In the genomic region with DNA sequence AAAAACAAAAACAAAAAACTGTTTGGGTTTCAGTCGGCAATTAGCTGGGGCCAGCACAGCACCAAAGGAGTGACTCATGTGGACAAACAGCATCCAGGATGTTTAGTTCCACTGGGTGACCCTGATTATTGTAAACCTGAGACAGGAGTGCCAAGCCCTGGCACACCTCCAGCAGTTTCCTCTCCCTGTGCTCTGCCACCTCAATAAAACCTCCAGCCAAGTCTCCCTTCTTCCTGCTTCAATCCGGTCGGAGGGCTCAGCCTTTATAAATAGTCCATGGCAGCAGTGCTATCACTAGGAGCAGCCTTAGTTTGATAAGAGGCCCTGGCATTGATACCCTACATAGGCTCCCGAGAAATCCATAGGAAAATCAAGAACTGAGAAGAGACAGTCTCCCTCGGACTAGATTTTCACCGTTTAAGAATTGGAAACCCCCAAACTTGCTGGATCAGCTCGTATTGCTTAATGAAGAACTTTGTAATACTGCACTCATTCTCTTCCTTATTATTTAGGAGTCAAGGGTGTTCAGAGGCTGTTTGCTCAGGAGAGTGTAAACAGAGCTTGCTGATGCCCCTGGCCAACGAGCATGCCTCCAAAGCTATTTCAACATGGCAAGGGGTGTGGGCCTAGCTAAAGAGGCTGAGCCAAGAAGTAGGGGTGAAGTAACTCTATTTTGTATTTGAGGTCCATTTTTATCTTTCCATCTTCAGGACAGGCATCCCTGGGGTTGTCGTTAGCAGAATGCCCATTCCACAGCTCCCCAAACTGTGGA, we compare ENCODE assay signal across 10 mouse cellular contexts. TPM values are rescaled to one million over a fixed set of nuclear protein-coding genes. Genes with fewer than 3 reads are reported as not detected.
DNase-seq lines count a peak whose midpoint lies in the region; TF ChIP-seq lines count a peak whose summit lies in the region.
"Had no signal": no experiment of that assay in that cellular context is flagged by ENCODE, and none has a peak within 500 bp of the region (broad histone marks: within the 10 kb centered on the region; RNA-seq: fewer than 3 reads in every experiment).

No protein-coding gene starts in this region.

- no peak overlapping the region for H3K4me3 ChIP-seq in layer of hippocampus, adult 2 months
- H3K4me3 ChIP-seq in left cerebral cortex, adult 2 months, result no peak overlapping the region

- H3K27ac ChIP-seq in layer of hippocampus, adult 2 months, result no peak overlapping the region
- no peak overlapping the region for H3K27ac ChIP-seq in left cerebral cortex, adult 2 months
- H3K27ac ChIP-seq: hindbrain, embryonic 14.5 days had no signal

- no peak for TF ChIP-seq POLR2A in brain, embryonic 14.5 days (IDR thresholded peaks at IDR 0.05; ENCODE audit: borderline replicate concordance, extremely low read depth, insufficient read depth, insufficient read length, poor library complexity, severe bottlenecking)

- no peak for TF ChIP-seq CTCF in brain, embryonic 14.5 days (IDR thresholded peaks at IDR 0.05; ENCODE audit: borderline replicate concordance, extremely low read depth, insufficient read depth, insufficient read length)
- TF ChIP-seq CTCF in layer of hippocampus, adult 2 months (conservative IDR thresholded peaks at IDR 0.05), result no peak
- no peak for TF ChIP-seq CTCF in left cerebral cortex, adult 2 months (IDR thresholded peaks at IDR 0.05)

- DNase-seq in left cerebral cortex, postnatal 4 days, result peak; percentile 29
- no peak for DNase-seq in left cerebral cortex, adult 9 months (ENCODE audit: low spot score in 2 of 2)
- DNase-seq in brain, embryonic 14.5 days (ENCODE audit: low read depth), result peak; percentile 42
- peak; percentile 41 to 51 for DNase-seq in kidney, adult 8-10 months
- peak; percentile 61 for DNase-seq in ovary, postnatal 36 days (ENCODE audit: low spot score)
- DNase-seq in layer of hippocampus, adult 2 months (ENCODE audit: low spot score in 2 of 2), result no peak
- no peak for DNase-seq in left cerebral cortex, adult 8-10 months (ENCODE audit: low spot score in 2 of 2)
- no peak for DNase-seq in left cerebral cortex, adult 2 months (ENCODE audit: extremely low spot score in 1 of 2, low spot score in 2 of 2)

- intact Hi-C loops in left cerebral cortex, postnatal 4 days (cut with DNase I), result no loop called here
- intact Hi-C loops in left cerebral cortex, adult 2 months (cut with DNase I), result no loop called here

RNA-seq across cellular contexts. Expression of a gene that starts 0.7 kb away (rescaled TPM):
- 1 to 10 TPM; 2.4 to 2.7 TPM for total RNA-seq in left cerebral cortex, postnatal 4 days (2021)
- 2.1 and 2.4 TPM in 2 replicates for polyA plus RNA-seq in brain, embryonic 14.5 days (2012; rRNA removed)
- total RNA-seq in layer of hippocampus, adult 2 months (2021), result 1 to 10 TPM; 1.5 TPM
- total RNA-seq in left cerebral cortex, adult 8-10 months (2022), result 1 to 10 TPM; 2.2 to 3.5 (median 2.7) TPM
- total RNA-seq in left cerebral cortex, adult 2 months (2021), result 1 to 10 TPM; 2.4 to 2.5 TPM
- polyA plus RNA-seq: embryonic facial prominence, embryonic 11.5 days had no signal

RNA-seq across cellular contexts. Expression of a gene that starts 3.0 kb away (rescaled TPM):
- total RNA-seq in left cerebral cortex, postnatal 4 days (2021), result 10 to 100 TPM; 17.6 to 20.1 TPM
- 7.2 and 9.2 TPM in 2 replicates for polyA plus RNA-seq in brain, embryonic 14.5 days (2012; rRNA removed)
- 10 to 100 TPM; 24.8 to 28.8 TPM for total RNA-seq in layer of hippocampus, adult 2 months (2021)
- 10 to 100 TPM; 29.3 to 41.9 (median 35.1) TPM for total RNA-seq in left cerebral cortex, adult 8-10 months (2022)
- total RNA-seq in left cerebral cortex, adult 2 months (2021), result 10 to 100 TPM; 33.5 to 35.2 TPM

RNA-seq across cellular contexts. Expression of a gene that starts 29.0 kb away (rescaled TPM):
- 10 to 100 TPM; 45.4 to 46.1 TPM for total RNA-seq in left cerebral cortex, postnatal 4 days (2021)
- 9.1 and 18.1 TPM in 2 replicates for polyA plus RNA-seq in brain, embryonic 14.5 days (2012; rRNA removed)
- total RNA-seq in layer of hippocampus, adult 2 months (2021), result 10 to 100 TPM; 55.6 to 56.2 TPM
- 10 to 100 TPM; 46.4 to 52.3 (median 48.7) TPM for total RNA-seq in left cerebral cortex, adult 8-10 months (2022)
- total RNA-seq in left cerebral cortex, adult 2 months (2021), result 10 to 100 TPM; 40.9 to 46.1 TPM

RNA-seq across cellular contexts. Expression of a gene that starts 38.2 kb away (rescaled TPM):
- total RNA-seq in left cerebral cortex, postnatal 4 days (2021), result 10 to 100 TPM; 22.3 to 26.3 TPM
- polyA plus RNA-seq in brain, embryonic 14.5 days (2012; rRNA removed), result 24.0 and 28.0 TPM in 2 replicates
- 10 to 100 TPM; 20.7 to 27.3 TPM for total RNA-seq in layer of hippocampus, adult 2 months (2021)
- total RNA-seq in left cerebral cortex, adult 8-10 months (2022), result 10 to 100 TPM; 21.8 to 24.8 (median 22.1) TPM
- 10 to 100 TPM; 24.9 to 25.0 TPM for total RNA-seq in left cerebral cortex, adult 2 months (2021)

RNA-seq across cellular contexts. Expression of a gene that starts 57.8 kb away (rescaled TPM):
- total RNA-seq in left cerebral cortex, postnatal 4 days (2021), result 100 to 1,000 TPM; 184 to 186 TPM
- 91.4 and 92.7 TPM in 2 replicates for polyA plus RNA-seq in brain, embryonic 14.5 days (2012; rRNA removed)
- total RNA-seq in layer of hippocampus, adult 2 months (2021), result 100 to 1,000 TPM; 125 to 135 TPM
- total RNA-seq in left cerebral cortex, adult 8-10 months (2022), result 100 to 1,000 TPM; 114 to 149 (median 124) TPM
- total RNA-seq in left cerebral cortex, adult 2 months (2021), result 100 to 1,000 TPM; 125 to 135 TPM

Comparison
In these comparisons a context has a peak if more than half of its experiments do, and no peak if none do; other contexts are left out.
1. DNase-seq: peak in left cerebral cortex, postnatal 4 days (single experiment), brain, embryonic 14.5 days (single experiment), kidney, adult 8-10 months (2 of 2) and ovary, postnatal 36 days (single experiment); none in left cerebral cortex, adult 9 months (0 of 2), layer of hippocampus, adult 2 months (0 of 2), left cerebral cortex, adult 8-10 months (0 of 2) and left cerebral cortex, adult 2 months (0 of 2).